Mouse (Mus musculus) testis, adult 2 months (tissue): ENCODE measurements around the gene Sh2d4b. TPM values are rescaled to one million over a fixed set of nuclear protein-coding genes. Genes with fewer than 3 reads are reported as not detected.

Source experiments
- H3K27ac ChIP-seq: fragments of 200-500 bp; 2 replicates; pipeline ENCODE4 v1.5.1; 2012; ENCODE audit warnings: low read depth, low read length; ENCODE audit not compliant: control insufficient read depth, insufficient read depth
- H3K27me3 ChIP-seq: fragments of 200-500 bp; 2 replicates; pipeline ENCODE4 v1.6.1; 2012; ENCODE audit warnings: mild to moderate bottlenecking, low read length, moderate library complexity; ENCODE audit not compliant: control insufficient read depth, insufficient read depth
- H3K36me3 ChIP-seq: fragments of 200-500 bp; 2 replicates; pipeline ENCODE4 v1.6.1; 2012; ENCODE audit warnings: mild to moderate bottlenecking, low read length; ENCODE audit not compliant: control insufficient read depth, insufficient read depth
- H3K4me1 ChIP-seq: fragments of 200-500 bp; 2 replicates; pipeline ENCODE4 v1.6.1; 2012; ENCODE audit warnings: low read length; ENCODE audit not compliant: control insufficient read depth, insufficient read depth
- H3K4me3 ChIP-seq: fragments of 200-500 bp; 2 replicates; pipeline ENCODE4 v1.5.1; 2012; ENCODE audit warnings: low read depth, mild to moderate bottlenecking, low read length, moderate library complexity, mixed read lengths; ENCODE audit not compliant: control insufficient read depth
- CTCF ChIP-seq: fragments of 200-500 bp; IDR thresholded peaks from 2 replicates; pipeline ENCODE4 v1.5.1; 2012; ENCODE audit warnings: low read depth, mild to moderate bottlenecking, inconsistent platforms, low read length, moderate library complexity; ENCODE audit not compliant: control insufficient read depth, insufficient read depth, insufficient replicate concordance
- POLR2A ChIP-seq: fragments of 200-500 bp; IDR thresholded peaks from 2 replicates; pipeline ENCODE4 v1.6.1; 2012; ENCODE audit warnings: low read depth, mild to moderate bottlenecking, inconsistent platforms, low read length, moderate library complexity; ENCODE audit not compliant: control insufficient read depth
- polyA plus RNA-seq: library from polyadenylated mRNA; depleted of rRNA; stranded (reverse); fragments of >200 nt; gene quantifications from 2 replicates; pipeline ENCODE4 v1.2.3, GENCODE M21; 2012

Sh2d4b gene
- polyA plus RNA-seq, 1 experiment, result 1.1 TPM

DNA sequence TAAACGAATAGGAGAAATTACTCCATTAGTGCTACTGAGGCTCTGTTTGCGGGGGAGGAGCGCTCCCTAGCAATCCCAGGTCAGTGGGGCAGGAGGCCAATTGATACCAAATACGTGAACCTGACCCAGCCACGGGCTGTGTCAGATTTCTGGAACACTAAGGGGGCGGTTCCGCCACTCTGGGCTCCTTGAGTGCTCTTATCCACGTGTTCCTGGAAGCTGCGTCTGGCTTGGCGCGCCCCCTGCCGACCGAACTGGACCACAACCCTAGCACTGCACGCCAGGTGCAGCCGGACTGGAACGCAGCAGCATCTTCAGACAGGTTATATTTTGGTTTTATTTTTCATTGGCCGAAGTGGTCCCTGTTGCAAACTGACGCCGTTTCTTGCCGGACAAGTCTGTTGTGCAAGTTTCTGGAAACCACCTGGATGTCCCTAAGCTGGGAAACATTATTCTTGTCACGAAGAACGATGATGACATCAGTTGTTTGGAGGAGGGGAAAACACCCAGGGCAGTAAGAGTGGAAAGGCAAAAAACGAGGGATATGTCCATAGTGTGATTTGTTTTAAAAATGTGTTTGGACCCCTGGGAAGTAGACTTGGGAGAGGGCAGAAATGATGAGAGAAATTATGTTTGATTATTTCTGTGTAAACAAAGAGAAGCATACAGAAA, 1.6 kb upstream of the Sh2d4b start:
- TF ChIP-seq CTCF (peak; percentile 94), POLR2A (no peak)
- no peaks in the 10 kb centered on the region for H3K27me3 ChIP-seq
- H3K4me1 ChIP-seq, result peaks cover 6% of the 10 kb centered on the region
- H3K27ac ChIP-seq, result no peak overlapping the region
- H3K4me3 ChIP-seq, result peak overlapping the region; percentile 45
- H3K36me3 ChIP-seq, result no peaks in the 10 kb centered on the region

DNA sequence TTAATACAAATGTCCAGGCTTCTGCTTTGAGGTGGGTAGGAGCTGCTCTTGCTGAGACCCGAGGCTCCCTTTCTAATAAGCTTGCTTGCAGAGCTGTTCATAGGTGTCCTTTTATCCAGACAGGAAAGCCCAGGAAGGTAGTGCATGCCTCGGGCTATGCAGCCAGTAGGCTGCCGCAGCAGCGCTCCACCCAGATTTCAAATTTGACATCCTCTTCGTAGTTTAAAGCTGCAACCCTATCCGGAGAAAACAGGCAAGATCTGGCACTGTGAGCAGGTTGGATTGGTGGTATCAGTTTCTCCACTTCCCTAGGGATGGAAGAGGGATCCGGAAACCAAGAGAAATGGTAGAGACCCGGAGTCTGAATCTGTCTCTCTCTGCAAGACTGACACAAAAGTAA, 818 bp upstream of the Sh2d4b start:
- TF ChIP-seq CTCF (no peak), POLR2A (no peak)
- no peak overlapping the region for H3K4me3 ChIP-seq
- no peak overlapping the region for H3K27ac ChIP-seq

GRCm38 (mm10) chr14:40892326-40892825, 690 bp downstream of the Sh2d4b start:
- TF ChIP-seq POLR2A, result no peak
- no peak for TF ChIP-seq CTCF
- peaks cover 6% of the 10 kb centered on the region for H3K4me1 ChIP-seq
- no peak overlapping the region for H3K4me3 ChIP-seq
- no peaks in the 10 kb centered on the region for H3K36me3 ChIP-seq
- no peaks in the 10 kb centered on the region for H3K27me3 ChIP-seq
- no peak overlapping the region for H3K27ac ChIP-seq

More for the DNA sequence above, 818 bp upstream of the Sh2d4b start:
- H3K27me3 ChIP-seq, result no peaks in the 10 kb centered on the region
- H3K36me3 ChIP-seq, result no peaks in the 10 kb centered on the region
- H3K4me1 ChIP-seq, result peaks cover 6% of the 10 kb centered on the region

GRCm38 (mm10) chr14:40891506-40891905, 1.6 kb downstream of the Sh2d4b start:
- Histone ChIP-seq H3K27ac (no peak overlapping the region), H3K4me3 (no peak overlapping the region), H3K27me3 (no peaks in the 10 kb centered on the region), H3K36me3 (no peaks in the 10 kb centered on the region), H3K4me1 (peaks cover 6% of the 10 kb centered on the region)
- TF ChIP-seq POLR2A, result no peak
- no peak for TF ChIP-seq CTCF

DNA sequence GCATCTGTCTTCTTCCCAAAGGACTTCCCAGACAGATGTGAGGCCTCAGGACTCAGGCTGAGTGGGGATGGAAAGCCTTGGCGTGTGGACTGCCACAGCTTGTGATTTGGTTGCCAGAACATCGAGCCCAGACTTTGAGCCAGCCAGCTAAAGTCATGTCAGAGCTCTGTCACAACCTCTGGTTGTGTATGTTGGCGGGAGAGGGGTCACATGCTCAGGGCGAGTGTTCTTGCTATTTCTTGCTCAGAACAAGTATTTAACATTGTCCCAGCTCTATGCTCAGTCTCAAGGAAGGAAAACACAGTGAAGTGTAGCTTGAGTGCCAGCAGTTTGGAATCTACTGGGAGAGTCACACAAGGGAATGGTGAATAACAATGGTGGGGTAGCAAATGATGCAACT, 3.4 kb downstream of the Sh2d4b start:
- TF ChIP-seq CTCF, result no peak
- no peak for TF ChIP-seq POLR2A

GRCm38 (mm10) chr14:40889181-40889580, 3.9 kb downstream of the Sh2d4b start:
- H3K36me3 ChIP-seq, result no peaks in the 10 kb centered on the region
- no peaks in the 10 kb centered on the region for H3K27me3 ChIP-seq
- TF ChIP-seq POLR2A (no peak), CTCF (no peak)
- H3K4me3 ChIP-seq, result no peak overlapping the region
- H3K4me1 ChIP-seq, result peaks cover under 1% of the 10 kb centered on the region; the same call in 1 of the 2 replicates
- H3K27ac ChIP-seq, result no peak overlapping the region

More for the DNA sequence above, 3.4 kb downstream of the Sh2d4b start:
- Histone ChIP-seq H3K27ac (no peak overlapping the region), H3K27me3 (no peaks in the 10 kb centered on the region), H3K36me3 (no peaks in the 10 kb centered on the region), H3K4me3 (no peak overlapping the region), H3K4me1 (peaks cover 5% of the 10 kb centered on the region)

DNA sequence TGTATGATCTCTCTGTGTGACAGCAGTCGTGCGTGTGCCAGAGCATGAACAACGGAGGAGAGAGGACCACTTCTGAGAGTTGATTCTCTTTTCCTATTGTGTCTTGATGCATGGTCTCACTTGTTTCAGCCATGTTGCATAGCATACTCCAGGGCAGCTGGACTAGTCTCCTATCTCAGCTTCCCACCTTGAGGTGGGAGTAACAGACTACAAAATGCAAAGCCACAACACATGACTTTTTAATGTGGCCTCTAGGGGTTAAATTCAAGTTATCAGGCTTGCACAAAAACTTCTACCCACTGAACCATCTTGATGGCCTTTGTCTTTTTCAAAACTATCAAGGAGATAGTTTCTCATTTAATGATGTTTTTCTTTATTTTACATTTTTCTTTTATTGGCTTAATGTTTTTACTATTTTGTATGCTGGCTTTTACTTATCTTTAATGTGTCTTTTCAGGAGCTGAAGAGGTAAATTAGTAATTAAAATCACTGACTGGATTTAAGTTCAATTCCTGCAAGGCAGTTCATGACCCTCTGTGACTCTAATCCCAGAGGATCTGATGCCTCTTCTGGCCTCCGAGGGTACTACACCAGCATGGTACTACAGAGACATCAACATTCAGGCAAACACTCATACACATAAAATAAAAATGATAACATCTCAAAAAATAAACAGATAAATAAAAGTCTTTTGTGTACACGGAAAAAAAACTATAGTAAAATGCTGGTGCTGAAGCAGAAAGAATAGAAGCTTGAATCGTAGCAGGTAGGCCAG, 6.5 kb downstream of the Sh2d4b start:
- Histone ChIP-seq H3K36me3 (no peaks in the 10 kb centered on the region), H3K4me1 (no peaks in the 10 kb centered on the region), H3K27me3 (no peaks in the 10 kb centered on the region), H3K4me3 (no peak overlapping the region), H3K27ac (no peak overlapping the region)
- no peak for TF ChIP-seq POLR2A
